Mouse (Mus musculus): ENCODE results near the gene Dnajb2.

GRCm38 (mm10) chr1:75217893-75218226 is 18.3 kb upstream of the Dnajb2 start:
- TF ChIP-seq CEBPB (IDR thresholded peaks at IDR 0.05; ENCODE audit: insufficient read depth, poor library complexity, severe bottlenecking) (no peak), E2F4 (IDR thresholded peaks at IDR 0.05; ENCODE audit: insufficient read depth) (no peak), POLR2A (IDR thresholded peaks at IDR 0.05; ENCODE audit: insufficient read length, low read depth) (no peak), SRF (IDR thresholded peaks at IDR 0.05; ENCODE audit: control insufficient read depth, insufficient read length, low read depth) (no peak), USF1 (IDR thresholded peaks at IDR 0.05; ENCODE audit: low read depth) (no peak), TCF3 (IDR thresholded peaks at IDR 0.05; ENCODE audit: insufficient read length, low read depth) (no peak), MYOD1 (IDR thresholded peaks at IDR 0.05; ENCODE audit: control insufficient read depth in 1 of 3, insufficient read length in 2 of 3, low read depth in 2 of 3) (no peak)
